Mouse (Mus musculus): ENCODE measurements at regions not wholly inside any gene's neighbourhood (a gene's known extent, or its start where the extent isn't known, plus 50 kb on each side); places are given as distances from the start of the nearest gene placed in this dataset.

DNA sequence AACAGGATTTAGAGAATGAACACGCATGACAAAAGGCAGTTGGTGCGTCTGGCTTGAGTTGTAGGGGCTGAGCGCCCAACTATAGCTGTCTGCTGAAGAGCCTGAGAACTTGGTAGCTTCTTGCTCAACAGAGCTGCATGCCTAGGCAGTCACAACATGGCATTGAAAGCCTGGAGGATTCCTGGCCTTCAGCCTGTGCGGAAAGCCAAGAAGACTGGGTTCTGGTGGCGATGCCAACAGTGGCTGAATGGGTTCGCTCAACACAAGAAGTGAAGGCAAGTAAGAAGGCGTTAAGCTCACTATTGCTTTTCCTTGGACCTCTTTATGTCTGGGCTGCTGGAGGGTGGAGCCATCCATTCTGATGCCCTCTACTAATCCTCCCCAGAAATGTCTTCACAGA, 318.6 kb upstream of the Hs6st1 start:
- no peaks in the 10 kb centered on the region for H3K27me3 ChIP-seq
- H3K4me3 ChIP-seq: no peak overlapping the region
- no peaks in the 10 kb centered on the region for H3K4me1 ChIP-seq
- no peak overlapping the region for H3K9ac ChIP-seq
- 94% methylated on average over 7 of the region's 7 CpGs for WGBS
- H3K4me2 ChIP-seq (replicated peaks): no peak overlapping the region
- ATAC-seq (ENCODE audit: low FRiP score): no peak
- H3K9me3 ChIP-seq (replicated peaks): no peaks in the 10 kb centered on the region
- H3K27ac ChIP-seq: no peak overlapping the region
- no peaks in the 10 kb centered on the region for H3K36me3 ChIP-seq

DNA sequence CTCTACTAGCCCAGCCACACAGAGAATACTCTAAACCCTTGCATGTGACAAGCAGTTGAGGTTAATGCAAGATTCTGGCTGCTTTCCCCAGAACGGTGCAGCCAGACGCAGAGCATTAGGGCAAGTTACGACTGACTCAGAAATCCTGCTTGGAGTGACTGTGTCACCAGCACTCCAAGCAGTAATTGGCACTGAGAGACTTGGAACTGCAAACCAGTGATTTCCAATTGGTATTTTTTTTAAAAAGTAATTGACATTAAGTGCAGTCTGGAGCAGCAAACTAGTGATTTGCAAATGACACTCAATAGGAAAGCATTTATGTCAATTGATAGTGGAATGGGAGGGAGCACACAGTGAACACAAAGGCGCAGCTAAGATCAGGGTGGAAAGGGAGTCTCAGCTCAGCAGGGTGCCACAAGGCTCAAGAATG, 318.1 kb upstream of the Hs6st1 start:
- H3K27ac ChIP-seq: no peak overlapping the region

DNA sequence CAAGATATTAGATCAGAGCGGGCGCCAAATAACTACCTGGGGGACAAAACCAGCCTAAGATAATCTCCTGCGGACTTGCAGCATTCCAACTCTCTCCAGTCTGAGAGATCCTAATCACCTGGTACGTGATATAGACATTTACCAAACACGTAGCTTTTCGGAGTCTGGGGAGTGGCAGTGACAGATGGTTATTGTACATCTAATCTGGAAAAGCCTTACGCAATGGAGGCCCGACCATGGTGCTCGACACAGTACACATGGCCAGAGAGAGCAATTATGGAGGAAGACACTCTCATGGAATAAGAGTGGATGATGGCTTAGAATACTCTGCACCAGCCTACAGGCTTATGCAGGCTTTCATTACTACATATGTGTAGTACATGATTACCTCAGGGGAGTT, 315.6 kb upstream of the Hs6st1 start:
- ATAC-seq (ENCODE audit: low FRiP score): no peak
- Histone ChIP-seq H3K36me3 (no peaks in the 10 kb centered on the region), H3K9me3 (replicated peaks) (no peaks in the 10 kb centered on the region), H3K9ac (no peak overlapping the region), H3K4me1 (no peaks in the 10 kb centered on the region), H3K27ac (no peak overlapping the region), H3K4me3 (no peak overlapping the region), H3K4me2 (replicated peaks) (no peak overlapping the region), H3K27me3 (no peaks in the 10 kb centered on the region)
- 92% methylated on average over 9 of the region's 9 CpGs for WGBS

More for the DNA sequence above, 318.1 kb upstream of the Hs6st1 start:
- Histone ChIP-seq H3K4me2 (replicated peaks) (no peak overlapping the region), H3K36me3 (no peaks in the 10 kb centered on the region), H3K27me3 (no peaks in the 10 kb centered on the region), H3K9me3 (replicated peaks) (no peaks in the 10 kb centered on the region), H3K9ac (no peak overlapping the region), H3K4me1 (no peaks in the 10 kb centered on the region), H3K4me3 (no peak overlapping the region)
- ATAC-seq (ENCODE audit: low FRiP score): no peak
- WGBS: 37% methylated on average over 4 of the region's 4 CpGs

DNA sequence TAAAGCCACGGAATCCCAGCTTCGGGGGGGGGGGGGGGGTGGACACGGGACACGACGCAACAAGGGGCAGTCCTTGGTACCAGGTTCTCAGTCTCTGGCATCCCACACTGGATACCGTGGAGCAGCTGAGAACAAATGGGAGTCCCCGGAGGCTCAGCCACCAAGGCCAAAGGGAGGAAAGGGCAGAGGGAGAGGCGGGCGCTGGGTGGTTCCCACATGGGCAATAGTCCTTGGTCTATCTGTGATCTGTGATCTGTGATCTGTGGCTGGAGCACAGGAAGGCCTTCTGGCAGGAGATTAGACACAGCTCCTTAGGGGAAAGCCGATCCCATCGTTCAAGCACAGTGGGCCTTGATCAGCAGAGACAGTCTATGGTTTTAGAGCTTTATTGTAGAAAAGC, 314.0 kb upstream of the Hs6st1 start:
- Histone ChIP-seq H3K9me3 (replicated peaks) (no peaks in the 10 kb centered on the region), H3K4me1 (no peaks in the 10 kb centered on the region), H3K27ac (no peak overlapping the region), H3K27me3 (no peaks in the 10 kb centered on the region), H3K4me3 (no peak overlapping the region), H3K36me3 (no peaks in the 10 kb centered on the region), H3K9ac (no peak overlapping the region), H3K4me2 (replicated peaks) (no peak overlapping the region)
- WGBS: 89% methylated on average over 9 of the region's 11 CpGs
- ATAC-seq (ENCODE audit: low FRiP score): no peak

DNA sequence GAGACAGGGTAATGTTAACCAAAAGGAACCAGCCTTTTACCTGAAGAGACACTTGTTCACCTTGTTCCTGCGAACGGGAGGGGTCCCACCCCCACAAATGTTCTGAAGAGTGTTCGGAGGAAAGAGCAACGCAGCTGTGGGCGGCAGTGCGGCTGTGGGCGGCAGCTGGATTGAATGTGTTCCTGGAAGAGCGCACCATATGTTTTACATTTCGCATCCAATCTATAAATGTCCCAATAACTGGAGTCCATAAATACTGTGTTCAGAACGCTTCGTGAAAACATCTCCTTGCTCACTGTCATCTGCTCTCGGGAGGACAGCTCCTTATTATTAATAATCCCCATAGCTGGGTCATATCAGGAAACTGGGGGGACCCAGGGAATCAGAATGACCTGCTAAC, 309.2 kb upstream of the Hs6st1 start:
- Histone ChIP-seq H3K9ac (no peak overlapping the region), H3K36me3 (no peaks in the 10 kb centered on the region), H3K4me2 (replicated peaks) (no peak overlapping the region), H3K4me1 (no peaks in the 10 kb centered on the region), H3K9me3 (replicated peaks) (no peaks in the 10 kb centered on the region), H3K27me3 (no peaks in the 10 kb centered on the region), H3K4me3 (no peak overlapping the region), H3K27ac (no peak overlapping the region)
- 81% methylated on average over 12 of the region's 12 CpGs for WGBS
- no peak for ATAC-seq (ENCODE audit: low FRiP score)

DNA sequence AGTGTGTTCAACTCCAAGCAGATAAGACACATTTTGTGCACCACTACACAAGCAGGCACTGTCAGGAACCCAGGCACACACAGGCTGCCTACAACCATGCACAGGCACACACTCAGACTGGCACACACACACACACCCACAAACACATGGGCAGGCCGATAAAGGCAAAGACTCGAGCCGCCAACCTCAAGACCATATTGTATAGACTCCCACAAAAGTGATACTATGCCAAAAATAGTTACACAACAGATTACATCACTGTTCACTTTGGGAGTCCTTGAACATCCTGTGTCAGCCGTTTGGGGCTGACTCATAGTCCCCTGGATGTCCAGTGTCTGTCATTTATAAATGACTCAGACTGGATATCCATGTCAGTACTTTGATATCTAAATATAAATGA, 308.6 kb upstream of the Hs6st1 start:
- Histone ChIP-seq H3K4me3 (no peak overlapping the region), H3K36me3 (no peaks in the 10 kb centered on the region), H3K9ac (no peak overlapping the region), H3K27me3 (no peaks in the 10 kb centered on the region), H3K4me1 (no peaks in the 10 kb centered on the region), H3K27ac (no peak overlapping the region), H3K4me2 (replicated peaks) (no peak overlapping the region), H3K9me3 (replicated peaks) (no peaks in the 10 kb centered on the region)
- ATAC-seq (ENCODE audit: low FRiP score): no peak
- WGBS: 91% methylated on average over 4 of the region's 4 CpGs

DNA sequence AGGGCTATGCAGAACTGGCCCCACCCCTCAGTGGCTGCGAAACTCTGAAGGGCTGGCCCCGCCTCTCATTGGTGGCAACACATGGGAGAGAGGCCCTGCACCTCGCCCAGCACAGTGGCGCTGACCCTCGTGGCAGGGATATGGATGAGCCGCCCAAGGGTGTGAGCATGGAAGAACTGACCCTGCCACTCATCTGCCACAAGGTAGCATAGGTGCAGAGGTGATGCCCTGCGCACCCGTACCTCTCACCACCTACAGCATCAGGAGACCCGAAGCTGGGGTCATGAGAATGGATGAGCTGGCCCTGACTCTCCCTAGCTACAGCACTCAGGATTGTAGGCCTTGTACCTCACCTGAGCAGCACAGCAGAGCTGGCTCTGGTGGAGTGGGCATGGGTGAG, 305.1 kb upstream of the Hs6st1 start:
- Histone ChIP-seq H3K4me2 (replicated peaks) (no peak overlapping the region), H3K27me3 (no peaks in the 10 kb centered on the region), H3K4me3 (no peak overlapping the region), H3K9me3 (replicated peaks) (no peaks in the 10 kb centered on the region), H3K27ac (no peak overlapping the region), H3K9ac (no peak overlapping the region), H3K4me1 (no peaks in the 10 kb centered on the region), H3K36me3 (no peaks in the 10 kb centered on the region)
- WGBS: 88% methylated on average over 9 of the region's 9 CpGs
- no peak; the same call in 1 of the 2 replicates for ATAC-seq (ENCODE audit: low FRiP score)

DNA sequence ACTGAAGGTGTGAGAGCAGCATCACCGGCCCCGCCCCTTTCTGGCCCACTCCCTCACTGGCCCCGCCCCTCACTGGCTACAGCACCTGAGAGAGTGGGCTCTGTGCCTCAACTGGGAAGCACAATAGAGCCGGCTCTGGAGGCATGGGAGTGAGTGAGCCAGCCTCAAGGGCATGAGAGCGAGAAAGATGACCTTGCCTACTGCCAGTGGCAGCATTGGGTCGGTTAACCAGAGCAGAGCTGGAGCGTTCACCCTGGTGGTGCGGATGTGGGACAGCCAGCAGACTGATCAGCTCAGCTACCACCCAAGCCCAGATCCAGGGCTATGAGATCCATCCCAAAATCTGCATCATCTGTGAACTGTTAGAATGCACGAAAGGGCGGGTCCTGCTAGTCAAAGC, 304.7 kb upstream of the Hs6st1 start:
- no peak overlapping the region for H3K4me2 ChIP-seq (replicated peaks)
- no peaks in the 10 kb centered on the region for H3K27me3 ChIP-seq
- H3K36me3 ChIP-seq: no peaks in the 10 kb centered on the region
- WGBS: 81% methylated on average over 10 of the region's 10 CpGs
- H3K27ac ChIP-seq: no peak overlapping the region
- H3K4me1 ChIP-seq: no peaks in the 10 kb centered on the region
- no peak overlapping the region for H3K9ac ChIP-seq
- no peak for ATAC-seq (ENCODE audit: low FRiP score)
- H3K9me3 ChIP-seq (replicated peaks): no peaks in the 10 kb centered on the region
- no peak overlapping the region for H3K4me3 ChIP-seq

DNA sequence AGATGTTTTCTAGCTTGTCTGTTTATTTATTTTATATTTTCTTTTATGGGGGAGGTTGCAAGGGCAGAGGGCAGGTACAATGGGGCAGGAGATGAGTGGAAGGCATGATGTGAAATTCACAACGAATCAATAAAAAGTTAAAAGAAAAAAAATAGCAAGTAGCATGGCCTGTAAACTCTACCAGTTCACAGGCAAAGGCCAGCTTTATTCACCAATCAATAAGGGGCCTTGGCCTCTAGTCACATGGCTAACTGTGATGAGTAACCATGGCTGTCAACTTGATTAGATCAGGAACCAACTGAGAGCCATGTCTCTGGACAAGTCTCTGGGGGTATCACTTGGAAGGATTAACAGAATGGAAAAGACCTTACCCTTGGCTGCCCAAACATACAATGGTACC, 304.1 kb upstream of the Hs6st1 start:
- H3K9me3 ChIP-seq (replicated peaks): no peaks in the 10 kb centered on the region
- H3K9ac ChIP-seq: no peak overlapping the region
- H3K4me2 ChIP-seq (replicated peaks): no peak overlapping the region
- H3K27me3 ChIP-seq: no peaks in the 10 kb centered on the region
- H3K27ac ChIP-seq: no peak overlapping the region
- no peak overlapping the region for H3K4me3 ChIP-seq
- H3K36me3 ChIP-seq: no peaks in the 10 kb centered on the region
- WGBS: 81% methylated on average over 1 of the region's 1 CpGs
- no peaks in the 10 kb centered on the region for H3K4me1 ChIP-seq
- no peak for ATAC-seq (ENCODE audit: low FRiP score)

DNA sequence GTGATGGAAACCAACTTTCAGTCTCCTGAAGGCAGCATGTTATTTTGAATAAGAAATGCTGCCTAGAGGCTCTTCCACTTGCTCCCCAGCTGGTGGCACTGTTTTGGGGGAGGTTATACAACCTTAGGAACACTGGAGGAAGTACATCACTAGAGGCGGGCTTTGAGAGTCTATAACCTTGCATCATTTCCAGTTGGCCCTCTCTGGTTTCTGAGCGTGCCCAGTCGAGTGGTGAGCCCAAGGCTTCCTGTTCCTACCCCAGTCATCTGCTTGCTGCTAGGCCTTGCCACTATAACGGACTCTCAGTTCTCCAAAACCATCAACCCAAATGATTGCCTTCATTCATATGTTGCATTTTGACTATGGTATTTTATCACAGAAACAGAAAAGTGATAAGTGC, 302.5 kb upstream of the Hs6st1 start:
- no peak overlapping the region for H3K4me2 ChIP-seq (replicated peaks)

DNA sequence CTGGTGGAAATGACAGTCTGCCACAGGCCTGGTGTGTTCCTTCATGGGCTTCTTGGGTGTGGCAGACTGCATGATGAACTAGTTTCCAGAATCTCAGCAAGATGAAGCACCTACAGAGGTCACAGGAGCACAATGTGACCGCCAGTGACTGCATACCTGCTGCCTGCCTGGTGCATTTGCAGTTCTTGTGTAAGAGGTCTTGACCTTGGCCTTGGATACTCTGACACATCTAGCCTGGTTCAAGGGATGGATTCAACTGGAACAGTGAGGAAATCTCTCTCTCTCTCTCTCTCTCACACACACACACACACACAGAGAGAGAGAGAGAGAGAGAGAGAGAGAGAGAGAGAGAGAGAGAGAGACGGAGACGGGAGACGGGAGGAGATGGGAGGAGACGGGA, 301.9 kb upstream of the Hs6st1 start:
- Histone ChIP-seq H3K36me3 (no peaks in the 10 kb centered on the region), H3K9me3 (replicated peaks) (no peaks in the 10 kb centered on the region), H3K4me1 (no peaks in the 10 kb centered on the region), H3K27me3 (no peaks in the 10 kb centered on the region), H3K27ac (no peak overlapping the region), H3K9ac (no peak overlapping the region), H3K4me3 (no peak overlapping the region), H3K4me2 (replicated peaks) (no peak overlapping the region)
- ATAC-seq (ENCODE audit: low FRiP score): no peak
- 89% methylated on average over 5 of the region's 5 CpGs for whole genome bisulfite sequencing

More for the DNA sequence above, 302.5 kb upstream of the Hs6st1 start:
- H3K27me3 ChIP-seq: no peaks in the 10 kb centered on the region
- H3K4me3 ChIP-seq: no peak overlapping the region
- ATAC-seq (ENCODE audit: low FRiP score): no peak
- WGBS: 86% methylated on average over 4 of the region's 4 CpGs
- no peaks in the 10 kb centered on the region for H3K4me1 ChIP-seq
- no peaks in the 10 kb centered on the region for H3K9me3 ChIP-seq (replicated peaks)
- no peaks in the 10 kb centered on the region for H3K36me3 ChIP-seq
- no peak overlapping the region for H3K27ac ChIP-seq
- H3K9ac ChIP-seq: no peak overlapping the region

DNA sequence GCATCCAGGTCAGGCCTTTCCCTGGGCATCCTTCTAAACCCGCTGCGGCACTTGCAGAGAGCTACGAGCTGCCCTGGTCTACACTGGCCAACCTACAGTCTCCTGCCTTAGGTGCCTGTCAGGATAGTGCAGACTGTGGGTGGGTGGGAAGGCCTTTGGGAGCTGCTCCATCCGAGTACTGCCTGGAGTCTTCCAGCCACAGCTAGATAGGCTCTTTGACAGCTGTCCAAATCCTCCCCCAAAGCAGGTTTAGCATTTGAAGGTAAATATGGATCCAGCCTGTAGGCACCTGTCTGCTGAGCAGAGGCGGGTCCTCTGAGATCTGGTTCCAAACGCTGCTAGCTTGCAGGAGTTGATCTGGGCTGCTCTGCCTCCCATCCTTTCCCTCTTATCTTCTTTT, 295.6 kb upstream of the Hs6st1 start:
- Histone ChIP-seq H3K27me3 (no peaks in the 10 kb centered on the region), H3K9me3 (replicated peaks) (no peaks in the 10 kb centered on the region), H3K4me2 (replicated peaks) (no peak overlapping the region), H3K9ac (no peak overlapping the region), H3K27ac (no peak overlapping the region), H3K4me1 (no peaks in the 10 kb centered on the region), H3K36me3 (no peaks in the 10 kb centered on the region), H3K4me3 (no peak overlapping the region)
- no peak for ATAC-seq (ENCODE audit: low FRiP score)
- WGBS: 91% methylated on average over 6 of the region's 6 CpGs

DNA sequence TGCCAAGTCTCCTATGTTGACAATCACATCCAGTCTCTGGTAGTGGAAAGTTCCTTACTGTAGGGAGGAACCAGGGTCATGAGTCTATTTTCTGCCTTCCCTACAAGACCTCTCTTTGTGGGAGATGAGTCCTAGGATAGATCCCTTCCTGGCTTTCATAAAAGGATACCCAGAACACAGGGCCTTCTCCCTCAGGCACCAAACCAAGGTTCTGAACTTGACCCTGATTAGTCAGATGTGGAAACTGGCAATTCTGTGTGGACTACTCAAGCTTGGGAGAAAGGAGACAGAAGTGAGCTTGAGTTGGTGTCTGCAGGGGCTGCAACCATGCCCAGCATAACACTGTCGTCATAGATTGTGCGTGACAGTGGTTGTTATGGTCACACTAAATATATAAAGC, 293.6 kb upstream of the Hs6st1 start:
- Histone ChIP-seq H3K27ac (no peak overlapping the region), H3K4me3 (no peak overlapping the region), H3K9me3 (replicated peaks) (no peaks in the 10 kb centered on the region), H3K9ac (no peak overlapping the region), H3K36me3 (no peaks in the 10 kb centered on the region), H3K4me1 (no peaks in the 10 kb centered on the region), H3K27me3 (no peaks in the 10 kb centered on the region), H3K4me2 (replicated peaks) (no peak overlapping the region)
- WGBS: 83% methylated on average over 2 of the region's 2 CpGs
- no peak for ATAC-seq (ENCODE audit: low FRiP score)

DNA sequence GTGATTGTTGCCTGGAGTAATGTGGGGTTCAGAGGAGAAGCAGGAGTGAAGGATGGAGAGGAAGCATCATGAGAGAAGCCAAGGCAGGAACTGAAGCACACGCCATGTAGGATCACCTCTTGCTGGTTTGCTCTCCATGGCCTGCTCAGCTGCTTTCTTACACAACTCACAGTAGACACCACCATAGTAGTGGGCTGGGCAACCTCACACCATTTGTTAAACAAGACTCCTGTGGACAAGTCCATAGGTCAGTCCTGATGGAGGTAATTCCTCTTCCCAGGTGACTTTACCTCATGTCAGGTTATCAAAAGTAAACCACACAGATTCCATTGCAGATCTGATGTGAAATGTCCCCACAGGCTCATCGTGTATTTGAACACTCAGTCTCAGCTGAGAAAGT, 285.5 kb upstream of the Hs6st1 start:
- no peaks in the 10 kb centered on the region for H3K9me3 ChIP-seq (replicated peaks)
- WGBS: 79% methylated on average over 2 of the region's 2 CpGs
- ATAC-seq (ENCODE audit: low FRiP score): no peak
- H3K27me3 ChIP-seq: no peaks in the 10 kb centered on the region
- H3K4me3 ChIP-seq: no peak overlapping the region
- H3K4me2 ChIP-seq (replicated peaks): no peak overlapping the region
- H3K27ac ChIP-seq: no peak overlapping the region
- H3K36me3 ChIP-seq: no peaks in the 10 kb centered on the region
- H3K9ac ChIP-seq: no peak overlapping the region
- no peaks in the 10 kb centered on the region for H3K4me1 ChIP-seq

Measured in hindbrain, embryonic 12.5 days (tissue).